Comparison of ENCODE assay signal across 1 mouse cellular context in the genomic region with DNA sequence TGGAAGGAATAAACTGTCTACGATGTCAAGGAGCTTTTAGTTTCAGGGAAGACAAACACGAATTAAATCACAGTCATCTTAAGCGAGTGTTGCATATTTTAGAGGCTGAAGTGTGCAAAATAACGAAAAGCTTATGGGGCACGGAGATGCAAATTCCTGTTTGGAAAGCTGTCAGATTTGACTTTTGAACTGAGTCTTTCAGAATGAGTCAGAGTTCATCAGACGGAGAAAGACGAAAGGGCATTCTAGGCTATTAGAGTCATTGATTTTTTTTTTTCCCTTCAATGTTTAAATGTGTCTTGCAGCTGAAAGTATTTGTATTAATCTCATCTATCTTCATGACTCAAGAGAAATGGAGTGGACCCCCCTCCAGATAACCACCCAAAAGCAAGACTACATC.
TF ChIP-seq lines count a peak whose summit lies in the region.

No protein-coding gene starts in this region.

TF ChIP-seq in CH12.LX, 34 proteins besides CTCF, POLR2A, EP300 and RAD21 (continued from another document):
- TF ChIP-seq USF1 (IDR thresholded peaks at IDR 0.05; ENCODE audit: low read depth, low read length), result no peak
- no peak for TF ChIP-seq POLR2AphosphoS2 (IDR thresholded peaks at IDR 0.05; ENCODE audit: low read depth, low read length)
- TF ChIP-seq SMC3 (IDR thresholded peaks at IDR 0.05; ENCODE audit: low read depth, low read length), result no peak; the same call in 1 of the 2 replicates
- peak; percentile 94 for TF ChIP-seq RCOR1 (conservative IDR thresholded peaks at IDR 0.05; ENCODE audit: low read depth, low read length)
- peak; percentile 67; the same call in 1 of the 2 replicates for TF ChIP-seq TCF12 (IDR thresholded peaks at IDR 0.05; ENCODE audit: low read depth, low read length)
- TF ChIP-seq ZNF384 (IDR thresholded peaks at IDR 0.05; ENCODE audit: low read depth, low read length), result peak; percentile 94
- TF ChIP-seq NELFE (IDR thresholded peaks at IDR 0.05; ENCODE audit: low read depth, low read length), result no peak
- TF ChIP-seq MEF2A (IDR thresholded peaks at IDR 0.05; ENCODE audit: borderline replicate concordance, low read depth, low read length), result peak; percentile 77; the same call in 1 of the 2 replicates
- peak; percentile 98 for TF ChIP-seq IRF4 (IDR thresholded peaks at IDR 0.05; ENCODE audit: low read depth, low read length)
- peak; percentile 86 for TF ChIP-seq ETS1 (conservative IDR thresholded peaks at IDR 0.05; ENCODE audit: low read depth, low read length)
- TF ChIP-seq JUND (conservative IDR thresholded peaks at IDR 0.05; ENCODE audit: low read depth, low read length), result peak; percentile 97
- 0 out of 2 replicates have a peak, but pooled peaks have one; percentile 37 for TF ChIP-seq MYC (IDR thresholded peaks at IDR 0.05; ENCODE audit: low read depth, low read length)
- no peak for TF ChIP-seq ZKSCAN1 (IDR thresholded peaks at IDR 0.05; ENCODE audit: borderline replicate concordance, low read depth, low read length)
- TF ChIP-seq MAZ (IDR thresholded peaks at IDR 0.05; ENCODE audit: low read depth, low read length), result no peak
- no peak for TF ChIP-seq PAX5 (IDR thresholded peaks at IDR 0.05; ENCODE audit: low read length)
- TF ChIP-seq JUN (IDR thresholded peaks at IDR 0.05; ENCODE audit: insufficient read depth, low read depth, low read length), result peak; percentile 90
